Mouse (Mus musculus) mesoderm, embryonic 11.5 days (tissue): ENCODE data around the gene Snrpd3.
A peak's percentile ranks its signal among the peaks of the same experiment; 100 is the strongest.
"Not testable (repeated sequence)": the region's sequence is repeated elsewhere in the genome, so short reads cannot be mapped to it uniquely, and the experiment has no call there.

Experiments used
- DNase-seq: peaks from one replicate; pipeline ENCODE4 v3.0.0-alpha.2; 2012; ENCODE audit warnings: low read depth, low spot score

The Snrpd3 gene

DNA sequence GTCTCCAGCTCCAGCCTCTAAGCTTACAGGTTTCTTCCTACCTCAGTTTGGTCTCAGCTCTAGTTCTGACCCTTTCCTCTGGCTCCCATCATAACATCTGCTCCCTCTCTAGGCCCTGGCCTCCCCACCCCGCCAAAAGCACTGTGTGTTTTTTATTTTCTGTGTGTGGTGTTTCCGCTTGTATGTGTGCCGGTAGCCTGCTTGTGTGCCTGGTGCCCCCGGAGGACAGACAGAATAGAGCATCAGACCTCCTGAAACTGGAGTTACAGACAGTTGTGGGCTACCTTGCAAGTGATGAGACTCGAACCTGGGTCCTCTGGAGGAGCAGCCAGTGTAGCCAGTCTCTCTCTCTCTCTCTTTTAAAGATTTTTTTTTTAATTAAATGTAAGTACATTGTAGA, 49.0 kb downstream of the Snrpd3 start:
- no peak for DNase-seq

DNA sequence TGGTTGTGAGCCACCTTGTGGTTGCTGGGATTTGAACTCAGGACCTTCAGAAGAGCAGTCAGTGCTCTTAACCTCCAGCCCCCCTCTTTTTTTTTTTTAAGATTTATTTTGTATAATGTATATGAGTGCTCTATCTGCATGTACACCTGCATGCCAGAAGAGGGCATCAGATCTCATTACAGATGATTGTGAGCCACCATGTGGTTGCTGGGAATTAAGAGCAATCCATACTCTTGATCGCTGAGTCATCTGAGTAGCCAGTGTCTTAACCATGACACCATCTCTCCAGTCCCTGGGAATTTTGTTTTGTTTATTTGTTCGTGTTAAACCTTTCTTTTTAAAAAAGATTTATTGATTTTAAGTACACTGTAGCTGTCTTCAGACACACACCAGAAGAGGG, 49.4 kb downstream of the Snrpd3 start:
- not testable (repeated sequence) for DNase-seq

DNA sequence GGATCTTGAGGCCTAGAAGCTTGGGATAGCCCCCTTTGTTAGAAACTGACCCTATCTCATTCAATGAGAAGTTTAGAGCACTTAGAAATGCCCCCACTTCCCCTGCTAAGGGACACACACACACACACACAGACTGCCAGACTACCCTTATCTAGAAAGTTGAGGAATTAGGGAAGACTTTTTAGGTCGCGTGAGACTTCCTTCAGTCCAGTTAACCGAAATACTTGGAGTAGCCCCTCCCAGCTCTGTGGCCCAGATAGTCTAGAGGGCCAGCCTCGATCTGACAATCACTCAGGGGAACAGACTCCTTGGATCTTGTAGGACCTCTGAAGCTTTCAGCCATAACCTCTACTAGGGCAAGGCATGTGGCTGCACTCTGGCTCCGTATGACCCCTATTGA, 50.7 kb downstream of the Snrpd3 start:
- no peak for DNase-seq

DNA sequence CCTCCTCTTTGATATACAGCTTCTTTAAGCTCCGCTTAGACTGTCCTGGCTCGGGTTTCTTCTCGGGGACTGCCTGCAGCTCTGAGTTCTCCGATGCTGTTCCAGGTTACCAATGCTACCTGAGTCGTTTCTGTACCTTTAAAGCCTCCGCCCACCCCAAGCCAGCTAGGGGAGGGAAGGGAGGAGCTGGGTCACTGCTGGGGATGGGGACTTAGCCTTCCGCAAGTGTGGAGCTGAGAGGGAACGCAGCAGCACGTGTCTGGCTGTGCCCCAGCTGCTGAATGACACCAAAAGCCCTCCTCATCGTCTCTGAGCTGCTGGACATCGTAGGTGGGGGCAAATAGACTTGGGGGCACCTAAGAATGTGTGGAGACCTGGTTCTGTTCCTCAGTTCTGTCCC, 51.1 kb downstream of the Snrpd3 start:
- no peak for DNase-seq

DNA sequence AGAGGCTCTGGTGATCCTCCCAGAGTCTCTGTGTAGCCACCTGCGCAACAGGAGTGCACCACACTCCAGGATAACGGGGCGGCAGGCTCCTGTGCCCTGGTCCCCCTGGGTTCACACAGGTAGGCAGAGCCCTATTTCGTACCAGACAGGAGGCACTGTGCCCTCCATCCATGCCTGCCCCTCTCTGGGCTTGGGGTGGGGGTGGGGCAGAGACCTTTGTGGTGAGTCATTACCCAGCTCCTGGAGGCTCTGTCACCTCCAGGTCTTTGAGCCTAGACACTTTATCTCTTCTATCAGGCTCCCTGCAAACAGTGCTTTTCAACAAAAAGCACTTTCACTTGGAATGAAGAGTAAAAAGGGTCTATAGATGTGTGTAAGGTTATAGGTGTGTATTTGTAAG, 51.5 kb downstream of the Snrpd3 start:
- DNase-seq = no peak

DNA sequence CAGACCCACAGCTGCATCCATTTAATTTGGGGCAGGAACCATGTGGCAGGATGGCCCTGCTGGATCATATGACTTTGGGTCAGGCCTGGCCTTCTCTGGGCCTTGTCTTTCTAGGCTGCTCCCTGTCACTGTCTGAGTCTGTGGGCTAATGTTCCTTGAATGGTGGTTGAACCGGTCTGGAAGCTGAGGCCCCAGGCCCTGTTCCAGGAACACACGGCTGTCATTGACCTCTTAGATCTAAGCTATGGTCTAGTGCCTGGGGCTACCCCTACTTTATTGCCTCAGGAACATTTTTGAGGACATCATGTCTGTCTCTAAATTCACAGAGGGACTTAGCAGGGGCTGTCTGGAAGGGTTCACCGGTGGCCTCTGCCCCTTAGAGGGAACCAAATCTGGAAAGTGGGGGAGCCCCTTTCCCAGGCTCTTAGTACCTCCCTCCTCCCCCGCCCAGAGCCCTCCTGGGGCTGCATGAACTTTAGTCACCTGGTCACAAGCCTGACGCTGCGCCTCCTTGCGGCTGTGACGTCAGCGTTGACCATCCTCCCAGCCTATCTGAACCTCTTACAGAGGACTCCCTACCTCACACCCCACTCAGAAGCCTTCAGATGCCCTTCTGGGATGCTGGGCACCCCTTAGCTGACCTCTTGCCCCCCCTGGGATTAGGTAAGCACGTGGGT, 53.8 kb downstream of the Snrpd3 start:
- no peak for DNase-seq

DNA sequence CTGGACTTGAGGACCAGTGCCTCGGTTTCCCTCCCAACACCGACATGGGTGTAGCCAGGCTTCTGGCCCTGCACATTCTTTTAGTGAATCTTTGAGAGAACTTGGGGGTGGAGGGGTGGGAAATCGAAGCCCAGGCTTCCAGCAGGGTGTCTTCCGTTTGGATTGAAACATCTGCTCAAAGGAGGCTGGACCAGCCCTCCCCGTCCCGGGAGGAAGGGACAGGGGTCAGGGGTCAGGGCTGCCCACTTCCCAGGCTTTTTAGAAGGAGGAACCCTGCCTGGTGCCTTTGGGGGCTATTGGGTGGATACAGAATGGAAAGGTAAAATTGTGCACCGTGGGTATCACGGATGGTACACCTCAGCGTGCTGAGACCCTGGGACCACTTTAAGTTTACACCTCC, 54.6 kb downstream of the Snrpd3 start:
- no peak for DNase-seq

DNA sequence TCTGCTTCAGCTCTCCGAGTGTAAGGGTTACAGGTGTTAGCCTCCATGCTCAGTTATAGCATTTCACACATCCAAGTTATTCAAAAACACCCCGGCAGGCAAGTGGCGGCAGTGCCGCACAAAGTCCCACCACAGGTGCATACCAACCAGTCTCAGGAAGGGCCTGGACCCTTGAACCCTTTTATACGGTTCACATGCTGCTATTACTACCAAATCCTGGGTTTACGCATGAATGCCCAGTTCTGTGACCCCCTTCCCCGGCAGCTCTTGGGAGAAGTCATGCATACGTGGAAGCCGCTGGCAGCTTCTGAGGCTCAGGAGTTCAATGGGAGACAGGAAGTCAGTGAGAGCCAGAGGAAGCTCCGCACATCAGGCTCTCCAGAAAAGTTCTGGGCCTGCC, 55.8 kb downstream of the Snrpd3 start:
- DNase-seq = no peak

DNA sequence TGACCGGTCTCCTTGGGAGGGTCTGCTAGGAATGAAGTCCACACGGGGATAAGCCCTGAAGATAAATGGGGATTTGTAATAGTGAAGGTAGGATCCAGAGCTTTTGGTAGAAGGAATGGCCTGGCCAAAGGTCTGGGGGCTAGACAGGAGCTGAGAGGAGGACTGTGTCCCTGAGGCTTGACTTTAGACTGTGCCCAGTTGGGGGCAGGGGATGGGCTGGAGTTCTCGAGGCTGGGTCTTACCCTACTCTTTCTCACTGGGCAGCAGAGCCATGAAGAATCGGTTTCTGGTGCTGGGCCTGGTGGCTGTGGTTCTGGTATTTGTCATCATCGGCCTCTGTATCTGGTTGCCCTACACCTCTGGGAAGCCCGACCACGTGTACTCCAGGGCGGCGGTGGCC, 56.6 kb downstream of the Snrpd3 start:
- no peak for DNase-seq

DNA sequence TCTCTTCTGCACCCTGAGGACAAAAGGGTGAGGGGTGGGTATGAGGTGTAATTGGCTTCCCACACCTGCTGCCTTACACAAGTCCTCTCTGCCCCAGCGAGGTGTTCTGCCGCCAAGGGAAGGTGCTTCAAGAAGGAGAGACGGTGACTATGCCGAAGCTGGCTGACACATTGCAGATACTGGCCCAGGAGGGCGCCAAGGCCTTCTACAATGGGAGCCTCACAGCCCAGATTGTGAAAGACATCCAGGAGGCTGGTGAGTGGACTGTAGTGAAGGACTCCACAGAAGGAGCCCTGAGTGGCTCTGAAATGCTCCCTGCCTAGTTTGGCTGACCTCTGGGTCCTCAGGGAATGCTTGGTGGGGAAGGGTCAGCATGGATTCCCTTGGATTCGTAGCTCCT, 61.8 kb downstream of the Snrpd3 start:
- no peak for DNase-seq

DNA sequence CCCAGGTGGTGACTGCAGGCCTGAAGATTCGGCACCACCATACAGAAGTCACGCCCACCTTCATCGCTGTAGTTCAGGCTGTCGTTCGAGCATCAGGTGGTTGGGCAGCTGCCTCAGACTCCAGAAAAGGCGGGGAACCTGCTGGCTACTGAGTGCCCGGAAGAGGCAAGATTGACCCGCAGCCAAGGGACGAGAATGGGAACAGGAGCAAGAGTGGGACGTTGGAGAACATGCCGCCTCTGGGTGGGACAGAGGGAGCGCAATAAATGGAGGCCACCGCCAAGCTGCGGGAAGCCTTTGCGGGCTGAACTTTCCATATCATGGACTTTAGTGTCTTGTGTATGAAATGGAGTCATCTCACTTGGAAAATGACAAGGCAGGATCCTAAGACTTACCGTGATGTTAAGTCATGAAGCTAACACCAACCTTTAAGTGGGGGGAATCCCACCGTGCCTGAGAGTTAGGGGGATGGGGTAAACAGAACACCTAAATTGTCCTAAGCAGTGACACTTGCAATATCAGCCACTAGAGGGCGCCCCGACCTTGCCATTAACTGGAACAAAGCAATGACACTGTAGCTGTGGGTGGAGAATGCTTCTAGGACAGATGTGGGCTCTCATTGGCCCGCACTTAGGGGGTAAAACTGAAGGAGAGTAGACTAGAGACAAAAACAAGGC, 68.7 kb downstream of the Snrpd3 start:
- peak; percentile 90 for DNase-seq

DNA sequence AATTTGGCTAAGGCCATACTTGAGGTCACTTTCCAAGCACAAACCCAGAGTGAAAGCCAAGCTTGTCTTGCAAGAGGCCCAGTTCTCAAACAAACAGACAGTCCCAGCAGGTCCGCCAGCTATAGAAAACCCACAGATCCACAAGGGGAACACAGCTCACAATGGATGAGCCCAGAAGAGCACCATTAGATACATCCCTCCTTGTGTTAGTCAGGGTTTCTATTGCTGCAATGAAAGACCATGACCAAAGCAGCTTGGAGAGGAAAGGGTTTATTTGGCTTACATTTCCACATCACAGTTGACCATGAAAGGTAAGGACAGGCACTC, 69.2 kb downstream of the Snrpd3 start:
- no peak for DNase-seq
